Mouse (Mus musculus) thymus, postnatal 4 days (tissue): ENCODE measurements around the gene Mtrr.
"Not testable (repeated sequence)": the region's sequence is repeated elsewhere in the genome, so short reads cannot be mapped to it uniquely, and the experiment has no call there.

Experiments used
- DNase-seq: peaks from one replicate; pipeline ENCODE4 v3.0.0; 2021

Gene Mtrr

GRCm38 (mm10) chr13:68568110-68568509, 13.8 kb downstream of the Mtrr start:
- DNase-seq: no peak

- not testable (repeated sequence) for DNase-seq
These were observed 28.6 kb downstream of the Mtrr start for GRCm38 (mm10) chr13:68553391-68553790.
